Mouse (Mus musculus) ES-Bruce4 (cell line): ENCODE results near the gene Slc38a8.

ENCODE experiments used
- CTCF ChIP-seq: IDR thresholded peaks from one replicate; pipeline ENCODE4 v1.8.1; 2011; ENCODE audit warnings: low read depth, low read length
- POLR2A ChIP-seq: IDR thresholded peaks from one replicate; pipeline ENCODE4 v1.8.1; 2011; ENCODE audit warnings: low read length; ENCODE audit not compliant: insufficient read depth

DNA sequence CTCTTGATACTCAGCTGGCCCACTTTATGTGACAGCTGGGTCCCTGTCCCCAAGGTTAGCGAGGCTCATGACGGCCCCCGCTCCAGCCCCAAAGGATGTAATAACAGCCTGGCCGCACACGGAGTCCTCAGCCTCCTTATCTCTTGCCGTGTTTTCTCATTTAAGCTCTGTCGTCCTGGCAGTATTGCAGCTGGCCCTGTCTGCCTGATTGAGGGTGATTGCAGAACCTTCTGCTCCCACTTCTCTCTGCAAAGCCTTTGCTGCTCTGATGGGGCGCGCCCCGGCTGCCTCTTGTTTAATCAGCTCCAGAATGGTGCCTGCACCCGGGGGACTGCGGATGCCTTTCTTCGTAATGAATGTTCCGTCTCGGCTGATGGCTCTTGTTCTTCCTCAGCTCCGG is 41.8 kb downstream of the Slc38a8 start:
- no peak for TF ChIP-seq CTCF
- no peak for TF ChIP-seq POLR2A
